ENCODE assay signal across 9 mouse cellular contexts in genomic region chr5:52743231-52743630, GRCm38 (mm10). TPM values are rescaled to one million over a fixed set of nuclear protein-coding genes. Genes with fewer than 3 reads are reported as not detected.
DNase-seq lines count a peak whose midpoint lies in the region; ATAC-seq and TF ChIP-seq lines count a peak whose summit lies in the region.
"Had no signal": no experiment of that assay in that cellular context is flagged by ENCODE, and none has a peak within 500 bp of the region (broad histone marks: within the 10 kb centered on the region; RNA-seq: fewer than 3 reads in every experiment).

No protein-coding gene starts in this region.

- H3K4me1 ChIP-seq in midbrain, embryonic 12.5 days = peaks cover 7% of the 10 kb centered on the region; the same call in 1 of the 2 replicates
- no peaks in the 10 kb centered on the region for H3K4me1 ChIP-seq in midbrain, postnatal 0 days (ENCODE audit: insufficient read depth, low read length)
- 0 out of 2 replicates have a peak, but pooled peaks cover 4% of the 10 kb centered on the region for H3K4me1 ChIP-seq in liver, embryonic 11.5 days (replicated peaks; ENCODE audit: control insufficient read depth, insufficient read depth, low read length)
- H3K4me1 ChIP-seq in stomach, embryonic 16.5 days (ENCODE audit: control insufficient read depth, insufficient read depth, low read length) = peaks cover 11% of the 10 kb centered on the region
- peaks cover 6% of the 10 kb centered on the region; the same call in 1 of the 2 replicates for H3K4me1 ChIP-seq in midbrain, embryonic 16.5 days (ENCODE audit: control insufficient read depth, insufficient read depth, low read length)

- no peak overlapping the region for H3K9ac ChIP-seq in midbrain, embryonic 12.5 days (replicated peaks)
- H3K9ac ChIP-seq in midbrain, postnatal 0 days (replicated peaks; ENCODE audit: low read length, poor library complexity, severe bottlenecking) = no peak overlapping the region
- no peak overlapping the region for H3K9ac ChIP-seq in liver, embryonic 11.5 days (ENCODE audit: low read depth, low read length)
- no peak overlapping the region for H3K9ac ChIP-seq in stomach, embryonic 16.5 days (ENCODE audit: low read length)
- H3K9ac ChIP-seq in midbrain, embryonic 16.5 days (ENCODE audit: low read depth, low read length) = no peak overlapping the region

- H3K27ac ChIP-seq in midbrain, embryonic 12.5 days (replicated peaks) = no peak overlapping the region
- H3K27ac ChIP-seq in midbrain, postnatal 0 days (ENCODE audit: low read depth, low read length) = no peak overlapping the region
- H3K27ac ChIP-seq in liver, embryonic 11.5 days (ENCODE audit: low read depth, low read length) = no peak overlapping the region
- H3K27ac ChIP-seq in stomach, embryonic 16.5 days (ENCODE audit: low read length) = no peak overlapping the region
- no peak overlapping the region for H3K27ac ChIP-seq in midbrain, embryonic 16.5 days (ENCODE audit: low read length)

- no peak for TF ChIP-seq CTCF in midbrain, postnatal 0 days (IDR thresholded peaks at IDR 0.05)

- no peaks in the 10 kb centered on the region for H3K27me3 ChIP-seq in midbrain, embryonic 12.5 days
- H3K27me3 ChIP-seq in midbrain, postnatal 0 days (ENCODE audit: insufficient read depth, low read length) = no peaks in the 10 kb centered on the region
- no peaks in the 10 kb centered on the region for H3K27me3 ChIP-seq in liver, embryonic 11.5 days (replicated peaks; ENCODE audit: control insufficient read depth, insufficient read depth, low read length)
- no peaks in the 10 kb centered on the region for H3K27me3 ChIP-seq in stomach, embryonic 16.5 days (ENCODE audit: control insufficient read depth, insufficient read depth, low read length)
- H3K27me3 ChIP-seq in midbrain, embryonic 16.5 days (ENCODE audit: control insufficient read depth, insufficient read depth, low read depth, low read length) = no peaks in the 10 kb centered on the region

- H3K36me3 ChIP-seq in midbrain, embryonic 12.5 days = no peaks in the 10 kb centered on the region
- H3K36me3 ChIP-seq in midbrain, postnatal 0 days (ENCODE audit: insufficient read depth, low read length) = no peaks in the 10 kb centered on the region
- no peaks in the 10 kb centered on the region for H3K36me3 ChIP-seq in liver, embryonic 11.5 days (ENCODE audit: control insufficient read depth, insufficient read depth, low read length)
- H3K36me3 ChIP-seq in stomach, embryonic 16.5 days (ENCODE audit: control insufficient read depth, insufficient read depth, low read length) = no peaks in the 10 kb centered on the region
- H3K36me3 ChIP-seq in midbrain, embryonic 16.5 days (ENCODE audit: control insufficient read depth, insufficient read depth, low read length) = no peaks in the 10 kb centered on the region

- no peak overlapping the region for H3K4me3 ChIP-seq in midbrain, embryonic 12.5 days
- no peak overlapping the region for H3K4me3 ChIP-seq in midbrain, postnatal 0 days (ENCODE audit: low read depth, low read length)
- H3K4me3 ChIP-seq in liver, embryonic 11.5 days (ENCODE audit: low read depth, low read length) = peak overlapping the region; percentile 91; the same call in 1 of the 2 replicates
- peak overlapping the region; percentile 90 for H3K4me3 ChIP-seq in stomach, embryonic 16.5 days (replicated peaks; ENCODE audit: low read length)
- H3K4me3 ChIP-seq in midbrain, embryonic 16.5 days (ENCODE audit: low read depth, low read length) = no peak overlapping the region

- ATAC-seq in midbrain, embryonic 12.5 days (ENCODE audit: low FRiP score, low read depth) = no peak
- no peak for ATAC-seq in midbrain, postnatal 0 days (ENCODE audit: low FRiP score)
- ATAC-seq in liver, embryonic 11.5 days (replicated peaks; ENCODE audit: low FRiP score) = no peak
- ATAC-seq in stomach, embryonic 16.5 days (ENCODE audit: insufficient read depth, low FRiP score) = no peak
- ATAC-seq in midbrain, embryonic 16.5 days = no peak

- peak overlapping the region; percentile 75 for H3K4me2 ChIP-seq in midbrain, embryonic 12.5 days (replicated peaks)
- H3K4me2 ChIP-seq in midbrain, postnatal 0 days (ENCODE audit: low read depth, low read length, poor library complexity, severe bottlenecking) = no peak overlapping the region
- H3K4me2 ChIP-seq in liver, embryonic 11.5 days = peak overlapping the region; percentile 81
- H3K4me2 ChIP-seq in stomach, embryonic 16.5 days (ENCODE audit: low read depth, low read length) = peak overlapping the region; percentile 54
- H3K4me2 ChIP-seq in midbrain, embryonic 16.5 days (ENCODE audit: low read length) = no peak overlapping the region

- H3K9me3 ChIP-seq in midbrain, embryonic 12.5 days = no peaks in the 10 kb centered on the region
- no peaks in the 10 kb centered on the region for H3K9me3 ChIP-seq in midbrain, postnatal 0 days (ENCODE audit: low read length)
- no peaks in the 10 kb centered on the region for H3K9me3 ChIP-seq in liver, embryonic 11.5 days (ENCODE audit: control insufficient read depth, low read length)
- no peaks in the 10 kb centered on the region for H3K9me3 ChIP-seq in stomach, embryonic 16.5 days (replicated peaks; ENCODE audit: control insufficient read depth, low read length)
- no peaks in the 10 kb centered on the region for H3K9me3 ChIP-seq in midbrain, embryonic 16.5 days (replicated peaks; ENCODE audit: control insufficient read depth, low read length, poor library complexity, severe bottlenecking)

- 60% methylated on average over 4 of the region's 4 CpGs for WGBS in midbrain, embryonic 12.5 days
- WGBS in midbrain, postnatal 0 days = 72% methylated on average over 4 of the region's 4 CpGs
- 61% methylated on average over 4 of the region's 4 CpGs for whole genome bisulfite sequencing in liver, embryonic 11.5 days
- WGBS in stomach, embryonic 16.5 days = 37% methylated on average over 4 of the region's 4 CpGs
- WGBS in midbrain, embryonic 16.5 days = 69% methylated on average over 4 of the region's 4 CpGs

- DNase-seq in heart, adult 11 months = peak; percentile 42
- no peak for DNase-seq in heart, adult 9 months (ENCODE audit: low spot score in 2 of 2)
- DNase-seq in midbrain, postnatal 0 days (ENCODE audit: low spot score) = no peak
- no peak for DNase-seq in liver, embryonic 11.5 days (ENCODE audit: low spot score)
- no peak for DNase-seq in cerebellum, adult 8-10 months
- DNase-seq: right cerebral cortex, postnatal 25 days had no signal

RNA-seq across cellular contexts. Expression of gene Pi4k2b, which starts 1.9 kb away (rescaled TPM):
- 16.6 and 17.4 TPM in 2 replicates for polyA plus RNA-seq in midbrain, embryonic 12.5 days (2016; fragmentation: Nextera tagmentation; extraction: Ambion mirVana)
- 2.7 and 3.7 TPM in 2 replicates for total RNA-seq in midbrain, postnatal 0 days (2014; rRNA removed)
- 1.3 and 1.6 TPM in 2 replicates for polyA plus RNA-seq in midbrain, postnatal 0 days (2015; fragmentation: Nextera tagmentation; extraction: Ambion mirVana)
- polyA plus RNA-seq in liver, embryonic 11.5 days (2014; fragmentation: Nextera tagmentation; extraction: Ambion mirVana) = 20.8 and 26.9 TPM in 2 replicates
- polyA plus RNA-seq in stomach, embryonic 16.5 days (2015; fragmentation: Nextera tagmentation; extraction: Ambion mirVana) = 20.5 and 22.5 TPM in 2 replicates
- 2.8 and 3.1 TPM in 2 replicates for polyA plus RNA-seq in midbrain, embryonic 16.5 days (2015; fragmentation: Nextera tagmentation; extraction: Ambion mirVana)

RNA-seq across cellular contexts. Expression of gene Zcchc4, which starts 32.0 kb away (rescaled TPM):
- 18.2 and 20.6 TPM in 2 replicates for polyA plus RNA-seq in midbrain, embryonic 12.5 days (2016; fragmentation: Nextera tagmentation; extraction: Ambion mirVana)
- total RNA-seq in midbrain, postnatal 0 days (2014; rRNA removed) = 10.7 and 12.7 TPM in 2 replicates
- polyA plus RNA-seq in midbrain, postnatal 0 days (2015; fragmentation: Nextera tagmentation; extraction: Ambion mirVana) = 6.8 and 7.3 TPM in 2 replicates
- 17.1 and 17.5 TPM in 2 replicates for polyA plus RNA-seq in liver, embryonic 11.5 days (2014; fragmentation: Nextera tagmentation; extraction: Ambion mirVana)
- polyA plus RNA-seq in stomach, embryonic 16.5 days (2015; fragmentation: Nextera tagmentation; extraction: Ambion mirVana) = 11.5 and 12.9 TPM in 2 replicates
- polyA plus RNA-seq in midbrain, embryonic 16.5 days (2015; fragmentation: Nextera tagmentation; extraction: Ambion mirVana) = 11.1 and 11.3 TPM in 2 replicates

Comparison
In these comparisons a context has a peak if more than half of its experiments do, and no peak if none do; other contexts are left out.
1. H3K4me2 ChIP-seq: peak in midbrain, embryonic 12.5 days (single experiment), liver, embryonic 11.5 days (single experiment) and stomach, embryonic 16.5 days (single experiment); none in midbrain, postnatal 0 days (single experiment) and midbrain, embryonic 16.5 days (single experiment).
2. H3K4me3 ChIP-seq: peak in liver, embryonic 11.5 days (single experiment) and stomach, embryonic 16.5 days (single experiment); none in midbrain, embryonic 12.5 days (single experiment), midbrain, postnatal 0 days (single experiment) and midbrain, embryonic 16.5 days (single experiment).